8 mouse cellular contexts compared by ENCODE assay signal in genomic region chr4:135816905-135817622, GRCm38 (mm10). TPM values are rescaled to one million over a fixed set of nuclear protein-coding genes. Genes with fewer than 3 reads are reported as not detected.
A peak's percentile ranks its signal among the peaks of the same experiment; 100 is the strongest.
DNase-seq lines count a peak whose midpoint lies in the region; ATAC-seq lines count a peak whose summit lies in the region.

No protein-coding gene starts in this region.

- peak; percentile 76 for ATAC-seq in erythroid progenitor cell, adult 5-6 weeks (replicated peaks; ENCODE audit: low FRiP score, poor library complexity, severe bottlenecking)

- DNase-seq in adrenal gland, adult 18-20 months (ENCODE audit: low spot score in 2 of 2), result peak; percentile 56 to 70
- DNase-seq in adrenal gland, postnatal 4 days (ENCODE audit: low spot score in 2 of 2), result no peak
- peak; percentile 51 for DNase-seq in layer of hippocampus, adult 11-12 months (ENCODE audit: low spot score)
- no peak for DNase-seq in layer of hippocampus, adult 9-10 months (ENCODE audit: low spot score)
- DNase-seq in T-cell, adult 2 months (ENCODE audit: low spot score), result peak; percentile 43
- peak; percentile 38 for DNase-seq in lung, postnatal 25 days (ENCODE audit: low spot score)
- peak; percentile 44 for DNase-seq in thymus, postnatal 25 days

RNA-seq across cellular contexts. Expression of gene Srsf10, which starts 38.5 kb away (rescaled TPM):
- total RNA-seq in adrenal gland, adult 18-20 months (2021), result 100 to 1,000 TPM in 1 of 2 experiments, 10 to 100 TPM in 1; 95.5 to 115 TPM
- total RNA-seq in adrenal gland, postnatal 4 days (2021), result 100 to 1,000 TPM; 145 to 183 TPM
- 410 and 552 TPM in 2 replicates for total RNA-seq in erythroid progenitor cell, adult 5-6 weeks (2015; ENCODE audit: low replicate concordance)
- 431 and 814 TPM in 2 replicates for total RNA-seq in erythroid progenitor cell, adult 5-6 weeks (2017; ENCODE audit: low replicate concordance)

RNA-seq across cellular contexts. Expression of gene Pnrc2, which starts 56.6 kb away (rescaled TPM):
- total RNA-seq in adrenal gland, adult 18-20 months (2021), result 100 to 1,000 TPM in 1 of 2 experiments, 10 to 100 TPM in 1; 89.4 to 111 TPM
- 100 to 1,000 TPM; 152 to 159 TPM for total RNA-seq in adrenal gland, postnatal 4 days (2021)
- 245 and 298 TPM in 2 replicates for total RNA-seq in erythroid progenitor cell, adult 5-6 weeks (2015; ENCODE audit: low replicate concordance)
- total RNA-seq in erythroid progenitor cell, adult 5-6 weeks (2017; ENCODE audit: low replicate concordance), result 215 and 282 TPM in 2 replicates

RNA-seq across cellular contexts. Expression of gene Myom3, which starts 57.5 kb away (rescaled TPM):
- 1 to 10 TPM in 1 of 2 experiments, under 1 TPM in 1; 0.20 to 1.1 TPM for total RNA-seq in adrenal gland, adult 18-20 months (2021)
- 1 to 10 TPM; 3.5 to 9.2 TPM for total RNA-seq in adrenal gland, postnatal 4 days (2021)
- not detected in 2 replicates for total RNA-seq in erythroid progenitor cell, adult 5-6 weeks (2015; ENCODE audit: low replicate concordance)
- total RNA-seq in erythroid progenitor cell, adult 5-6 weeks (2017; ENCODE audit: low replicate concordance), result not detected in 2 replicates

Comparison
In these comparisons a context has a peak if more than half of its experiments do, and no peak if none do; other contexts are left out.
1. DNase-seq: peak in adrenal gland, adult 18-20 months (2 of 2), layer of hippocampus, adult 11-12 months (single experiment), T-cell, adult 2 months (single experiment), lung, postnatal 25 days (single experiment) and thymus, postnatal 25 days (single experiment); none in adrenal gland, postnatal 4 days (0 of 2) and layer of hippocampus, adult 9-10 months (single experiment).